Mouse (Mus musculus) myocyte (in vitro differentiated cells): Measurements from ENCODE around the gene Letm1. TPM values are rescaled to one million over a fixed set of nuclear protein-coding genes. Genes with fewer than 3 reads are reported as not detected.

ENCODE experiments used
- H3K27me3 ChIP-seq: one replicate; pipeline ENCODE4 v1.6.1; 2011; ENCODE audit not compliant: control insufficient read depth, insufficient read depth, insufficient read length
- H3K36me3 ChIP-seq: one replicate; pipeline ENCODE4 v1.6.1; 2011; ENCODE audit not compliant: control insufficient read depth, insufficient read depth
- H3K4me2 ChIP-seq: one replicate; pipeline ENCODE4 v1.6.1; 2011; ENCODE audit warnings: low read depth, control low read depth
- H3K4me3 ChIP-seq: one replicate; pipeline ENCODE4 v1.5.1; 2011; ENCODE audit warnings: mild to moderate bottlenecking, control low read depth, moderate library complexity
- H3K79me2 ChIP-seq: one replicate; pipeline ENCODE4 v1.6.1; 2011; ENCODE audit not compliant: control insufficient read depth, insufficient read depth
- H3ac ChIP-seq: one replicate; pipeline ENCODE4 v1.6.1; 2011; ENCODE audit not compliant: control insufficient read depth, insufficient read length
- CEBPB ChIP-seq: IDR thresholded peaks from 2 replicates; pipeline ENCODE4 v1.6.1; 2011; ENCODE audit warnings: mild to moderate bottlenecking, moderate library complexity; ENCODE audit not compliant: poor library complexity, insufficient read depth, severe bottlenecking
- E2F4 ChIP-seq: IDR thresholded peaks from one replicate; pipeline ENCODE4 v1.6.1; 2011; ENCODE audit warnings: mild to moderate bottlenecking, control low read depth, moderate library complexity; ENCODE audit not compliant: insufficient read depth
- MAX ChIP-seq: IDR thresholded peaks from one replicate; pipeline ENCODE4 v1.6.1; 2011; ENCODE audit warnings: low read depth, mild to moderate bottlenecking, control low read depth
- MYOD1 ChIP-seq, 3 experiments: IDR thresholded peaks; one replicate each; pipeline ENCODE4 v1.6.1; 2011; ENCODE audit warnings: control low read depth in 2 of 3, low read depth in 2 of 3, mild to moderate bottlenecking in 2 of 3, moderate library complexity in 1 of 3; ENCODE audit not compliant: insufficient read length in 2 of 3, control insufficient read depth in 1 of 3
- MYOG ChIP-seq, 3 experiments: IDR thresholded peaks; one replicate each; pipeline ENCODE4 v1.6.1; 2011; ENCODE audit warnings: control low read depth in 2 of 3, low read depth in 2 of 3, mild to moderate bottlenecking in 2 of 3; ENCODE audit not compliant: insufficient read length in 2 of 3, control insufficient read depth in 1 of 3, insufficient read depth in 1 of 3
- POLR2A ChIP-seq: IDR thresholded peaks from one replicate; pipeline ENCODE4 v1.6.1; 2011; ENCODE audit warnings: low read depth, mild to moderate bottlenecking, control low read depth, moderate library complexity; ENCODE audit not compliant: insufficient read length
- POLR2AphosphoS2 ChIP-seq: IDR thresholded peaks from one replicate; pipeline ENCODE4 v1.6.1; 2011; ENCODE audit warnings: low read depth, control low read depth; ENCODE audit not compliant: insufficient read length
- REST ChIP-seq: IDR thresholded peaks from one replicate; pipeline ENCODE4 v1.6.1; 2011; ENCODE audit warnings: mild to moderate bottlenecking, control low read depth, moderate library complexity; ENCODE audit not compliant: insufficient read depth, insufficient read length
- SRF ChIP-seq: IDR thresholded peaks from one replicate; pipeline ENCODE4 v1.6.1; 2011; ENCODE audit warnings: low read depth; ENCODE audit not compliant: control insufficient read depth, insufficient read length
- TCF12 ChIP-seq: IDR thresholded peaks from one replicate; pipeline ENCODE4 v1.6.1; 2011; ENCODE audit warnings: mild to moderate bottlenecking, control low read depth; ENCODE audit not compliant: poor library complexity, insufficient read depth, severe bottlenecking
- TCF3 ChIP-seq: IDR thresholded peaks from one replicate; pipeline ENCODE4 v1.6.1; 2011; ENCODE audit warnings: low read depth, control low read depth; ENCODE audit not compliant: insufficient read length
- USF1 ChIP-seq: IDR thresholded peaks from one replicate; pipeline ENCODE4 v1.6.1; 2011; ENCODE audit warnings: low read depth, mild to moderate bottlenecking, control low read depth, moderate library complexity
- polyA plus RNA-seq: library from polyadenylated mRNA; unstranded; fragments of >200 nt; fragmentation: generic; extraction: Trizol; gene quantifications from one replicate; pipeline ENCODE4 v1.2.1, GENCODE M21; 2012; ENCODE audit warnings: missing spikeins

Letm1 gene
- polyA plus RNA-seq, 1 experiment = 29.2 TPM

GRCm38 (mm10) chr5:33781964-33782344 lies 663 bp downstream of the Letm1 start:
- H3ac ChIP-seq = peak overlapping the region; percentile 67
- H3K36me3 ChIP-seq = peaks cover 7% of the 10 kb centered on the region
- peak overlapping the region; percentile 92 for H3K4me2 ChIP-seq
- no peaks in the 10 kb centered on the region for H3K27me3 ChIP-seq
- TF ChIP-seq MYOG (IDR thresholded peaks at IDR 0.05; ENCODE audit: control insufficient read depth in 1 of 3, insufficient read depth in 1 of 3, insufficient read length in 2 of 3, low read depth in 2 of 3) (no peak), TCF12 (no peak), E2F4 (no peak), POLR2AphosphoS2 (no peak), REST (no peak), USF1 (no peak), POLR2A (no peak), MYOD1 (IDR thresholded peaks at IDR 0.05; ENCODE audit: control insufficient read depth in 1 of 3, insufficient read length in 2 of 3, low read depth in 2 of 3) (no peak), MAX (no peak), SRF (no peak), CEBPB (no peak), TCF3 (no peak)
- H3K4me3 ChIP-seq = peak overlapping the region; percentile 44
- H3K79me2 ChIP-seq = peaks cover 9% of the 10 kb centered on the region

GRCm38 (mm10) chr5:33777195-33777594 lies 5.4 kb downstream of the Letm1 start:
- Histone ChIP-seq H3K4me3 (no peak overlapping the region), H3K4me2 (no peak overlapping the region), H3K27me3 (no peaks in the 10 kb centered on the region), H3K36me3 (peaks cover 7% of the 10 kb centered on the region), H3ac (no peak overlapping the region), H3K79me2 (peaks cover 9% of the 10 kb centered on the region)
- no peak for TF ChIP-seq SRF
- no peak for TF ChIP-seq REST
- TF ChIP-seq POLR2A = no peak
- no peak for TF ChIP-seq USF1
- no peak for TF ChIP-seq TCF12
- TF ChIP-seq CEBPB = no peak
- TF ChIP-seq MYOD1 (IDR thresholded peaks at IDR 0.05; ENCODE audit: control insufficient read depth in 1 of 3, insufficient read length in 2 of 3, low read depth in 2 of 3) = no peak

- Histone ChIP-seq H3K36me3 (peaks cover 25% of the 10 kb centered on the region), H3K4me3 (no peak overlapping the region), H3K79me2 (no peaks in the 10 kb centered on the region), H3K4me2 (no peak overlapping the region), H3ac (no peak overlapping the region), H3K27me3 (no peaks in the 10 kb centered on the region)
- no peak for TF ChIP-seq POLR2A
- no peak for TF ChIP-seq TCF3
- no peak for TF ChIP-seq CEBPB
- TF ChIP-seq SRF = no peak
- TF ChIP-seq MAX = no peak
- TF ChIP-seq MYOG (IDR thresholded peaks at IDR 0.05; ENCODE audit: control insufficient read depth in 1 of 3, insufficient read depth in 1 of 3, insufficient read length in 2 of 3, low read depth in 2 of 3) = no peak
- no peak for TF ChIP-seq POLR2AphosphoS2
- no peak for TF ChIP-seq REST
- no peak for TF ChIP-seq E2F4
- TF ChIP-seq TCF12 = no peak
These were observed 39.1 kb downstream of the Letm1 start for GRCm38 (mm10) chr5:33743481-33743880.

- H3ac ChIP-seq = no peak overlapping the region
- no peaks in the 10 kb centered on the region for H3K79me2 ChIP-seq
- H3K4me2 ChIP-seq = no peak overlapping the region
- no peaks in the 10 kb centered on the region for H3K27me3 ChIP-seq
- H3K4me3 ChIP-seq = no peak overlapping the region
- H3K36me3 ChIP-seq = peaks cover under 1% of the 10 kb centered on the region
- TF ChIP-seq E2F4 (no peak), POLR2AphosphoS2 (no peak), MAX (no peak), CEBPB (no peak), MYOG (IDR thresholded peaks at IDR 0.05; ENCODE audit: control insufficient read depth in 1 of 3, insufficient read depth in 1 of 3, insufficient read length in 2 of 3, low read depth in 2 of 3) (no peak), TCF12 (no peak), TCF3 (no peak), USF1 (no peak), SRF (no peak), REST (no peak), MYOD1 (IDR thresholded peaks at IDR 0.05; ENCODE audit: control insufficient read depth in 1 of 3, insufficient read length in 2 of 3, low read depth in 2 of 3) (no peak)
These were observed 42.1 kb downstream of the Letm1 start for GRCm38 (mm10) chr5:33740548-33740947.

- Histone ChIP-seq H3K4me3 (no peak overlapping the region), H3K4me2 (no peak overlapping the region), H3K36me3 (no peaks in the 10 kb centered on the region), H3K27me3 (no peaks in the 10 kb centered on the region), H3K79me2 (no peaks in the 10 kb centered on the region), H3ac (no peak overlapping the region)
- TF ChIP-seq POLR2AphosphoS2 (no peak), REST (no peak), USF1 (no peak), MYOD1 (IDR thresholded peaks at IDR 0.05; ENCODE audit: control insufficient read depth in 1 of 3, insufficient read length in 2 of 3, low read depth in 2 of 3) (peak in 1 of 3 experiments; percentile 22), E2F4 (no peak)
These were observed 44.3 kb downstream of the Letm1 start for GRCm38 (mm10) chr5:33738341-33738740.
